Mouse (Mus musculus): ENCODE data around the gene Mdfi. TPM values are rescaled to one million over a fixed set of nuclear protein-coding genes. Genes with fewer than 3 reads are reported as not detected.

Mdfi gene
- polyA plus RNA-seq (2012; ENCODE audit: insufficient read depth, insufficient read length, missing spikeins), result not detected in 2 replicates

DNA sequence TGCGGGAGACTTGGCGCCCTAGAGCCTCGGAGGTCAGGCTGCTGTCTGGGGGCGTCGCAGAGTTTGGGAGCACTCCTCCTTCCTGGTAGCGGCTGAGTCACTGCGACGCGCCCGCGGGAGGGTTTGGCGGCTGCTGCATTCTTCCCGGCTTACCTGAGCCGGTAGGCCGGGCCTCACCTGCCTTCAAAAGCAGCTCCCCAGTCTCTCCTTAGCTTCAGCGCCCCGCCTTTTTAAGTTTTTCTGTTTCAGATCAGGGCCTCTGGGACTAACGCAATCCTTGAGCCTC is at the start of gene Mdfi:
Mdfi (minus strand) TSS at position 210 of the 286 bp plus-strand sequence.
- Histone ChIP-seq H3K27ac (replicated peaks; ENCODE audit: low read depth, low read length) (no peak within 1 kb of the TSS), H3K4me1 (ENCODE audit: control insufficient read depth, insufficient read depth, insufficient read length, low read length) (peaks cover 2% of the 10 kb centered on the region; the same call in 1 of the 2 replicates), H3K4me3 (ENCODE audit: insufficient read depth, low read depth, low read length) (peak within 1 kb of the TSS; percentile 51)

GRCm38 (mm10) chr17:47883099-47883498 is 48.6 kb upstream of the Mdfi start:
- no peak overlapping the region for H3K27ac ChIP-seq (replicated peaks; ENCODE audit: low read depth, low read length)
- no peaks in the 10 kb centered on the region for H3K4me1 ChIP-seq (ENCODE audit: control insufficient read depth, insufficient read depth, insufficient read length, low read length)
- H3K4me3 ChIP-seq (ENCODE audit: insufficient read depth, low read depth, low read length), result no peak overlapping the region

DNA sequence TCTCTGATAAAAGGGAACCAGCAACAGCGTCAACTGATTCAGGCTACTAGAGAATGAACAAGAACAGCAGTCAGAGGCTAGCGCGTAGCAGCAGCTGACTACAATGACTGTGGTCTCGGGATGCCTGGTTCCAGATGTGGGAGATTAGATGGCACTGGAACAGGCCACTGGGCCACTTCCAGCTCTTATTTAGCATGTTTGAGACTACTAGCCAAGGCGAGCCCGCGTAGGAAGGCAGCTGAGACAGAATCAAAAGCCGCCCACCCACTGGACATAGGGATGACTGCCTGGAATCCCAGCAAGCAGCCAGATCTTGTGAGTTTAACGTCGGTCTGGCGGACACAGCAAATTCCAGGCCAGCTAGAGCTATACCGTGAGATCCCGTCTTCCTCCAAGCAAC is 46.8 kb upstream of the Mdfi start:
- no peak overlapping the region for H3K4me3 ChIP-seq (ENCODE audit: insufficient read depth, low read depth, low read length)
- no peaks in the 10 kb centered on the region for H3K4me1 ChIP-seq (ENCODE audit: control insufficient read depth, insufficient read depth, insufficient read length, low read length)
- no peak overlapping the region for H3K27ac ChIP-seq (replicated peaks; ENCODE audit: low read depth, low read length)

- no peaks in the 10 kb centered on the region for H3K4me1 ChIP-seq (ENCODE audit: control insufficient read depth, insufficient read depth, insufficient read length, low read length)
- no peak overlapping the region for H3K4me3 ChIP-seq (ENCODE audit: insufficient read depth, low read depth, low read length)
- no peak overlapping the region for H3K27ac ChIP-seq (replicated peaks; ENCODE audit: low read depth, low read length)
Measured at GRCm38 (mm10) chr17:47879207-47879606, 44.7 kb upstream of the Mdfi start.

DNA sequence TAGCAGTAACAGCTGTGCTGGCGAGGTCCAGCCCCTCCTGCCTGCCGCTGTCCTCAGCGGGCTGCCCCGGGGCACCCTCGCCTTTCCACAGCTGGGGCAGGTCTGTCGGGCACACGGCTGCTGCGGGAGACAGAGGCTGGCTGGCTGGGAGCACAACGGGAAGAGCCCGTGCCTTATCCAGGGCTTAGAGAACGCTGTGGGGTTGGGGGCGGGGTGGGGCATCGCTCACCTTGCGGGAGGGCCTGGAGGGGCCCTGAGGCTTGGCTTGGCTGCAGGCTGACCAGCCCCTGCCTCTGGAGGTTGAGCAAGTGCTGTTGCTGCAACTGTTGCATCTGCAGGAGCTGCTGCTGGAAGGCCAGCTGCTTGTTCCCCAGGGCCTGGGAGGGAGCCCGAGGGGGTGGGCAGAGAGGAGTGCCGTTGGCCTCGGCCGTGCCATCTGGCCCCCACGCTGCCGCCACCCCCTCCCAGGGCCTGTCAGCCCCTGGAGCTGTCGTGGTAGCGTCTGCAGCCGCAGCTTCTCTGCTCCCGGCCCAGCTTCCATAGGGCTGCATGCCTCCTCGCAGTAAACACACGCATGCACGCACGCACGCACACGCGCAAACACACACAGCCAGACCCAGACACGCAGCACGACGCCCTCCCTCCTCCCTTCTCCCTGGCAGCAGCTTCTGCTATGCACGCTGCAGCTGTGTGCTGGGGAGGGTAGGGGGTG is 44.0 kb upstream of the Mdfi start:
- Histone ChIP-seq H3K4me3 (ENCODE audit: insufficient read depth, low read depth, low read length) (no peak overlapping the region), H3K4me1 (ENCODE audit: control insufficient read depth, insufficient read depth, insufficient read length, low read length) (no peaks in the 10 kb centered on the region), H3K27ac (replicated peaks; ENCODE audit: low read depth, low read length) (no peak overlapping the region)

GRCm38 (mm10) chr17:47877715-47878377 is 43.4 kb upstream of the Mdfi start:
- no peak overlapping the region for H3K4me3 ChIP-seq (ENCODE audit: insufficient read depth, low read depth, low read length)
- H3K4me1 ChIP-seq (ENCODE audit: control insufficient read depth, insufficient read depth, insufficient read length, low read length), result no peaks in the 10 kb centered on the region
- H3K27ac ChIP-seq (replicated peaks; ENCODE audit: low read depth, low read length), result no peak overlapping the region

GRCm38 (mm10) chr17:47876776-47877714 is 42.6 kb upstream of the Mdfi start:
- no peaks in the 10 kb centered on the region for H3K4me1 ChIP-seq (ENCODE audit: control insufficient read depth, insufficient read depth, insufficient read length, low read length)
- no peak overlapping the region for H3K4me3 ChIP-seq (ENCODE audit: insufficient read depth, low read depth, low read length)
- H3K27ac ChIP-seq (replicated peaks; ENCODE audit: low read depth, low read length), result no peak overlapping the region

- Histone ChIP-seq H3K4me3 (ENCODE audit: insufficient read depth, low read depth, low read length) (no peak overlapping the region), H3K4me1 (ENCODE audit: control insufficient read depth, insufficient read depth, insufficient read length, low read length) (no peaks in the 10 kb centered on the region), H3K27ac (replicated peaks; ENCODE audit: low read depth, low read length) (no peak overlapping the region)
Measured at GRCm38 (mm10) chr17:47873341-47873791, 38.9 kb upstream of the Mdfi start.

GRCm38 (mm10) chr17:47872311-47873011 is 38.0 kb upstream of the Mdfi start:
- H3K4me1 ChIP-seq (ENCODE audit: control insufficient read depth, insufficient read depth, insufficient read length, low read length), result no peaks in the 10 kb centered on the region

GRCm38 (mm10) chr17:47869874-47870273 is 35.4 kb upstream of the Mdfi start:
- Histone ChIP-seq H3K4me3 (ENCODE audit: insufficient read depth, low read depth, low read length) (no peak overlapping the region), H3K27ac (replicated peaks; ENCODE audit: low read depth, low read length) (no peak overlapping the region), H3K4me1 (ENCODE audit: control insufficient read depth, insufficient read depth, insufficient read length, low read length) (no peaks in the 10 kb centered on the region)

More at GRCm38 (mm10) chr17:47872311-47873011, 38.0 kb upstream of the Mdfi start:
- H3K27ac ChIP-seq (replicated peaks; ENCODE audit: low read depth, low read length), result no peak overlapping the region
- no peak overlapping the region for H3K4me3 ChIP-seq (ENCODE audit: insufficient read depth, low read depth, low read length)

GRCm38 (mm10) chr17:47866037-47866436 is 31.5 kb upstream of the Mdfi start:
- Histone ChIP-seq H3K4me3 (ENCODE audit: insufficient read depth, low read depth, low read length) (no peak overlapping the region), H3K4me1 (ENCODE audit: control insufficient read depth, insufficient read depth, insufficient read length, low read length) (no peaks in the 10 kb centered on the region), H3K27ac (replicated peaks; ENCODE audit: low read depth, low read length) (no peak overlapping the region)

GRCm38 (mm10) chr17:47864496-47864895 is 30.0 kb upstream of the Mdfi start:
- H3K4me3 ChIP-seq (ENCODE audit: insufficient read depth, low read depth, low read length), result no peak overlapping the region
- no peaks in the 10 kb centered on the region for H3K4me1 ChIP-seq (ENCODE audit: control insufficient read depth, insufficient read depth, insufficient read length, low read length)
- no peak overlapping the region for H3K27ac ChIP-seq (replicated peaks; ENCODE audit: low read depth, low read length)

DNA sequence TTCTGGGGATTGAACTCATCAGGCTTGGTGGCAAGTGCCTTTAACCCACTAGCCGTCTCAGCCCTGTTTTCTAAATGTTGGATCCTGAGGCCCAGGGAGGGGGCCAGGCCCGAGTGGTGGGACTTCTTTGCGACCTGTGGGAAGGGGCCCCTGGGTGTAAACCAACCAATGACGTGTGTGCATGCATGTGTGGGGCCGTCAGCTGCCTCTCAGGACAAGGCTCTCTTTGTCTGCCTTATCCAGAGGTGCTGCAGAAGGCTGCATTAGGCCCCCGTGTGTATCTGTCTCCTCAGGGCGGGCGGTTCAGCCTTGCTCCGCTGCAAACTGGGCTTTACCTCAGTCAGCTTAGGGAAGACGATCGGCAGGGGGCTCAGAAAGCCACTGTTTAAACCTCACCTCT is 28.9 kb upstream of the Mdfi start:
- H3K4me1 ChIP-seq (ENCODE audit: control insufficient read depth, insufficient read depth, insufficient read length, low read length), result no peaks in the 10 kb centered on the region
- no peak overlapping the region for H3K4me3 ChIP-seq (ENCODE audit: insufficient read depth, low read depth, low read length)
- no peak overlapping the region for H3K27ac ChIP-seq (replicated peaks; ENCODE audit: low read depth, low read length)

DNA sequence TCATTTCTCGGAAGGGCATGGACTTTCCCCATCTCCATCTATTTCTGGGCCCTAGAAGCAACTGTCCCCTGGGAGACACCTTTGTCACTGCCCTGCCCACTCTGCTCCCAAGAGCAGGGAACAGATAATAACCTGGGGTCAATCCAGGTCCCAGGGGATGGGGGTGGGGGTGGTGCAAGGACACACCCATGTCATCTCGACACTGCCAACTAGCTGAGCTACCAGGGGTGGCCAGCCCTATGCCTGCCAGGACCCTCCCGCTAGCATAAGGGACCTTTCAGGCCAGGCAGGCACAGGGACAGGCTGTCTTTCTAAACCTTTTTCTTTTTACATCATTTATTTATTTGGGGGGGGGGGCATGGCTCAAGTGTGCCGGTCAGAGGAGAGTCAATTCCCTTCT is 28.5 kb upstream of the Mdfi start:
- Histone ChIP-seq H3K27ac (replicated peaks; ENCODE audit: low read depth, low read length) (no peak overlapping the region), H3K4me1 (ENCODE audit: control insufficient read depth, insufficient read depth, insufficient read length, low read length) (no peaks in the 10 kb centered on the region), H3K4me3 (ENCODE audit: insufficient read depth, low read depth, low read length) (no peak overlapping the region)

DNA sequence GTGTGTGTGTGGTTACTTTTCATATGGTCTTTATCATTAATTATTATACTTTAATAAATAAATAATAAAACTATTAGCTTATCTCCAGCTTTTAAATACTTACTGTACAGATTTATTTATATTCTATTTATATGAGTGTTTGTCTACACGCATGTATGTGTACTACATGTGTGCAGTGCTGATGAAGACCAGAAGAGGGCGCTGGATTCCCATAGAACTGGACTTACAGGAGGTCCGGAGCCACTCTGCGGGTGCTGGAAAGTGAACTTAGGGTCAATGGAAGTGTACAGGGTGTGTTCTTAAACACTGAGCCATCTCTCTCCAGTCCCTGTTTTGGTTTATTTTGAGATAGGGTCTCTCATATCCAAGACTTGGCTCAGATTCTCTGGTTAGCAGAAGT is 21.1 kb upstream of the Mdfi start:
- Histone ChIP-seq H3K27ac (replicated peaks; ENCODE audit: low read depth, low read length) (no peak overlapping the region), H3K4me1 (ENCODE audit: control insufficient read depth, insufficient read depth, insufficient read length, low read length) (peaks cover 6% of the 10 kb centered on the region; the same call in 1 of the 2 replicates), H3K4me3 (ENCODE audit: insufficient read depth, low read depth, low read length) (no peak overlapping the region)

Data from brown adipose tissue, adult 24 weeks (tissue).